Comparison of ENCODE assay signal across 17 mouse cellular contexts in genomic region chr17:85393091-85393890, GRCm38 (mm10).
DNase-seq lines count a peak whose midpoint lies in the region; ATAC-seq and TF ChIP-seq lines count a peak whose summit lies in the region.
"Had no signal": no experiment of that assay in that cellular context is flagged by ENCODE, and none has a peak within 500 bp of the region (broad histone marks: within the 10 kb centered on the region; RNA-seq: fewer than 3 reads in every experiment).

No protein-coding gene starts in this region.

- peaks cover 18% of the 10 kb centered on the region; the same call in 1 of the 2 replicates for H3K4me1 ChIP-seq in forebrain, embryonic 11.5 days (replicated peaks; ENCODE audit: control insufficient read depth, insufficient read depth, low read length)
- H3K4me1 ChIP-seq in hindbrain, embryonic 14.5 days (replicated peaks; ENCODE audit: control insufficient read depth, insufficient read depth, low read length), result peaks cover 37% of the 10 kb centered on the region
- H3K4me1 ChIP-seq: stomach, embryonic 15.5 days had no signal

- H3K27ac ChIP-seq in forebrain, embryonic 11.5 days (ENCODE audit: low read depth, low read length), result peak overlapping the region; percentile 70
- peak overlapping the region; percentile 51; the same call in 1 of the 2 replicates for H3K27ac ChIP-seq in hindbrain, embryonic 14.5 days
- H3K27ac ChIP-seq: kidney, postnatal 0 days; limb, embryonic 15.5 days; stomach, embryonic 15.5 days had no signal

- peak; percentile 72 for ATAC-seq in forebrain, embryonic 11.5 days (replicated peaks; ENCODE audit: low FRiP score)
- 0 out of 2 replicates have a peak, but pooled peaks have one; percentile 40 for ATAC-seq in hindbrain, embryonic 14.5 days (ENCODE audit: low FRiP score)
- ATAC-seq in monocyte, adult 5-6 weeks (replicated peaks; ENCODE audit: insufficient number of reproducible peaks, low FRiP score, low TSS enrichment, poor library complexity, severe bottlenecking), result peak; percentile 24; the same call in 1 of the 2 replicates
- ATAC-seq: inflammation-experienced regulatory T-cells, adult 6 months had no signal

- peaks cover 2% of the 10 kb centered on the region; the same call in 1 of the 2 replicates for H3K27me3 ChIP-seq in forebrain, embryonic 11.5 days (ENCODE audit: control insufficient read depth, insufficient read depth, low read length)
- H3K27me3 ChIP-seq in hindbrain, embryonic 14.5 days (ENCODE audit: control insufficient read depth, insufficient read depth, low read length), result peaks cover 16% of the 10 kb centered on the region
- H3K27me3 ChIP-seq: limb, embryonic 15.5 days; stomach, embryonic 15.5 days had no signal

- H3K9ac ChIP-seq in forebrain, embryonic 11.5 days (ENCODE audit: low read length), result no peak overlapping the region
- H3K9ac ChIP-seq in hindbrain, embryonic 14.5 days, result no peak overlapping the region; the same call in 1 of the 2 replicates
- H3K9ac ChIP-seq: limb, embryonic 15.5 days; stomach, embryonic 15.5 days had no signal

- peak; percentile 82 for DNase-seq in brain, embryonic 14.5 days (ENCODE audit: low read depth)
- peak; percentile 59 for DNase-seq in forebrain, embryonic 11.5 days (ENCODE audit: low spot score)
- DNase-seq in hindbrain, embryonic 14.5 days (ENCODE audit: low spot score), result peak; percentile 24
- no peak for DNase-seq in right cerebral cortex, adult 2 months (ENCODE audit: low spot score in 2 of 2)
- DNase-seq in layer of hippocampus, adult 9-10 months (ENCODE audit: low spot score), result no peak
- DNase-seq in thymus, adult 18-20 months, result no peak
- DNase-seq in c-Kit-positive CD71-positive TER-119-positive erythroid progenitor cells, embryonic 14.5 days (ENCODE audit: low spot score), result no peak
- DNase-seq: adrenal gland, adult 8-10 months; gastrocnemius, postnatal 10 days; lung, adult 2 months; right cerebral cortex, postnatal 14 days; thymus, postnatal 36 days had no signal

- 19% methylated on average over 16 of the region's 16 CpGs for WGBS in forebrain, embryonic 11.5 days
- WGBS in hindbrain, embryonic 14.5 days, result 16% methylated on average over 16 of the region's 16 CpGs

- no peak for TF ChIP-seq CTCF in brain, embryonic 14.5 days (IDR thresholded peaks at IDR 0.05; ENCODE audit: borderline replicate concordance, extremely low read depth, insufficient read depth, insufficient read length)

- no peaks in the 10 kb centered on the region for H3K9me3 ChIP-seq in forebrain, embryonic 11.5 days (ENCODE audit: control insufficient read depth, low read length)
- H3K9me3 ChIP-seq in hindbrain, embryonic 14.5 days (ENCODE audit: control insufficient read depth, low read length), result no peaks in the 10 kb centered on the region
- H3K9me3 ChIP-seq: limb, embryonic 15.5 days; stomach, embryonic 15.5 days had no signal

- peak overlapping the region; percentile 32; the same call in 1 of the 2 replicates for H3K4me2 ChIP-seq in forebrain, embryonic 11.5 days (ENCODE audit: low read depth, low read length, severe bottlenecking)
- H3K4me2 ChIP-seq in hindbrain, embryonic 14.5 days (replicated peaks), result peak overlapping the region; percentile 44; the same call in 1 of the 2 replicates
- H3K4me2 ChIP-seq: limb, embryonic 15.5 days; stomach, embryonic 15.5 days had no signal

- no peak overlapping the region for H3K4me3 ChIP-seq in forebrain, embryonic 11.5 days (ENCODE audit: low read depth, low read length)
- no peak overlapping the region for H3K4me3 ChIP-seq in hindbrain, embryonic 14.5 days (replicated peaks; ENCODE audit: low read length)
- H3K4me3 ChIP-seq: limb, embryonic 15.5 days; stomach, embryonic 15.5 days had no signal

- no peaks in the 10 kb centered on the region for H3K36me3 ChIP-seq in forebrain, embryonic 11.5 days (ENCODE audit: control insufficient read depth, insufficient read depth, low read length)
- H3K36me3 ChIP-seq in hindbrain, embryonic 14.5 days (replicated peaks; ENCODE audit: control insufficient read depth, insufficient read depth), result no peaks in the 10 kb centered on the region
- H3K36me3 ChIP-seq: limb, embryonic 15.5 days; stomach, embryonic 15.5 days had no signal

- TF ChIP-seq POLR2A in brain, embryonic 14.5 days (IDR thresholded peaks at IDR 0.05; ENCODE audit: borderline replicate concordance, extremely low read depth, insufficient read depth, insufficient read length, poor library complexity, severe bottlenecking), result no peak

Comparison
In these comparisons a context has a peak if more than half of its experiments do, and no peak if none do; other contexts are left out.
1. DNase-seq: peak in brain, embryonic 14.5 days (single experiment), forebrain, embryonic 11.5 days (single experiment) and hindbrain, embryonic 14.5 days (single experiment); none in right cerebral cortex, adult 2 months (0 of 2), layer of hippocampus, adult 9-10 months (single experiment), thymus, adult 18-20 months (0 of 2) and c-Kit-positive CD71-positive TER-119-positive erythroid progenitor cells, embryonic 14.5 days (single experiment).
2. Peak in every context shown above with its lines, with median percentiles within 50 percentile points of each other: ATAC-seq.